Mouse (Mus musculus) urinary bladder, postnatal 10 days (tissue): ENCODE data around the gene Csnk2a2.

ENCODE experiments used
- DNase-seq: peaks from one replicate; pipeline ENCODE4 v3.0.0; 2022; ENCODE audit warnings: low spot score

The Csnk2a2 gene

DNA sequence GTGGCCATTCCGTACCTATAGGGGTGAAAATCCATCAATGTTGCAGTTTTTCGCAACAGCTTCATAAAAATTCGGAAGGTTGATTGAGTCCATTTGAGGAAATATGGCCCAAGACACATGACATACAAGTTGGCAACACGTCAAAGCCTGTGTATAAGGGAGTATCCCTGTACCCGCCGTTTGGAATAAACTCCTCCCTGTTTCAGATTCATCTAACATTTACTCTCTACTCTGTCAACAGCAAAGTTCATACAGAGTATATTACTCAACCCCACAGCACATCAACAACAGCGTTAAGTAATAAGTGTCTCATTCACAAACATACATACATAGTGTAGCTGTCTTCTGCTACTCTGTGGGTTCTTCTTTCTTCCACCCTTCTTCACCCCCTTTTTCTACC, 65.2 kb downstream of the Csnk2a2 start:
- no peak for DNase-seq

- no peak for DNase-seq
Observed at GRCm38 (mm10) chr8:95422193-95422810, 67.5 kb downstream of the Csnk2a2 start.

DNA sequence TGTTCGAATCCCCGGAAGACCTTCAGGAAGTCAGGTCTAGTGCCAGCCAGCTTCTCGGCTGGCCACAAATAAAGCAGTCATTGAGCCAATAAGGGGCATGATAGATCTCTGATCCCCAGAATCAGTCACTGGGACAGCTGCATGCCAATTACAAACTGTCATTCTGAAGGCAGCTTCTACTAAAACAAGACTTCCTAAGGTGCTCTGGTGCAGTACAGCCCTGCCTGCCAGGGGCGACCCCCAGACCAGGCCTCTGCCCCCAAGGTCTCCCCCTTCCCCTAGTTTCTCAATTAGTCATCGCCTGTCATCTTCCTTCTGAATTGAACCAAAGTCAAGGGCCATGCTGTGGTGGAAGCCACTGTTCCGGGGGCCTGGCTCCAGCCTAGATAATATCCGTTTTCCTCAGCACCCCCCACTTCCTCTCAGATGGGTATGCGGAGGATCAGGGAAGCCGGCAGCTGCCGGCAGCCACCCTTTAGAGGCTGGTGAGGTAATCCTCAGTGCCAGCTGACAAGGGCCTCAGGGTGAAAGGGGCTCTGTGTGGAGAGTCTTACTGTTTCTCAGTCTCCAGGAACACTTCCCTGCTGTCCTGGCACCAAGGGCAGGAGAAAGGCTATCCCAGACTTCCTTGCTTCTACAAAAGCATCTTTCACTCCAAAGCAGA, 78.4 kb downstream of the Csnk2a2 start:
- no peak for DNase-seq

DNA sequence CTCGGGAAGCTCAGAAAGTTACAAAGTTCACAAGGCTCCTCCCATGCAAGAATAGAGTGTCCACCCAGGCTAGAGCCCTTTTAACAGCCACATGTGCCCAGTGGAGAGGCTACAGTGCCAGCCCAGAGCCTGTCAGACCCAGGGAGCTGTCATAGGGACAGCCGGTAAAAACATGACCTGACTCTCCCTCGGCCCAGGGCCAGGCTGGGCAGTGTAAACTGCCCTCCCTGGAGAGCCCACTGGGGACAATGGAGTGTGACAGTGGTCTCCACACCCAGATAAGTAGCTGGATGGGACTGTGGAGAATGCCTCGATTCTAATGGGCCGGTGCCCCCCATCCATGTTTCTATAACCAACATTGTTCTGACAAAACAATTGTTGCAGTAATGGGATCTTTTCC, 80.3 kb downstream of the Csnk2a2 start:
- no peak for DNase-seq

DNA sequence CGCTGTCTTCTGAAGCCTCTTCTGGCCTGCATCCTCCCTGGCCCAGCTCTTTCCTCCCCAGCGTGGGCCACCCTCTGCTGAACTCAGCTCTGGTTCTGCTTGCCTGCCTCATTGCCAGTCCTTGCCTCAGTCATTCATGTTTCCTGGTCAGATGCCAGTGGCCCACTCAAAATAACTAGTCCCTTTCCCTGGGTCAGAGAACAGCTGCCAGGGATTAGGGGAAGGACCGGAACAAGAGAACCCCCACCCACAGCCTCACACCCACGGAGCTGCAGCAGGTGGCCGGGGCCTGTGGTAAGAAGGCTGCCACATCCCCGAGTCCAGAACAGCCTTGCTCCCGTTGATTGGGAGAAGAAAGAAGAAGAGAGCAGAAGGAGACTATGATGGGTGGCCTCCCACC, 88.7 kb downstream of the Csnk2a2 start:
- DNase-seq, result no peak

DNA sequence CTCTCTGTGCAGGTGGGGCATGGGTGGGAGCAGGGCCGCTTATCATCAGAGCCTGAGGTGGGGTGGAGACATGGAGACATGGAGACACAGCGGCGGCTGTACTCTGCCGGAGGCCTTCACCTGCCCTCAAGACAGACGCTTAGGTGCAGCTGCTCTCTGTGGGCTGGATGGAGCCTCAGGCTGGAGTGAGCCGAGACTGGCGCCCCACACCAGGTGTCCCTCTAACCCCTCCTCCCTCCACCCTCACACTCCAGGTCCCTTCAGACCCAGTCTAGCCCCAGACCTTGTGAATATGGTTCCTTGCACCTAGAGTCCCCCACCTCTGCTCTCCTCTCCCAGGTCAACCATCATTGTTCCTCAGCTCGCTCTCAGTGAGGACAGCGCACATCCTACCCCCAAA, 90.7 kb downstream of the Csnk2a2 start:
- no peak for DNase-seq

DNA sequence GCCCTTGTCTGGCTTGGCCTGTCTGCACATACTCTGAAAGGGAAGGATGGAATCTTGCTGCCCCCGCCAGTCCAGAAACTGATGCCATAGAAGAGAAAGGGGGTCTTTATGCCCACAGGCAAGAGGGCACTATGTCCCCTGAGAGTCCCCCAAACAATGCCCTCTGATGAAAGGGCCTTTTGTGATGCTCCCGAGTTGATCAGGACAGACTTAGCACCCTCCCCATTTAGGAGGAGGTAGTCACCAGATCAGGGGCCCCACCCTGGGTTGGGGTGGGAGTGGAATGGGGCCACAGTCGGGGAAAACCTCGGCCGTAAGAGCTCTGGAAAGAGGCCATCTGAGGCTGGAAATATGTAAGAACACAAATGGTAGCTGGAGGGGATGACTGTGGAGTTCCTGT, 92.6 kb downstream of the Csnk2a2 start:
- no peak for DNase-seq

DNA sequence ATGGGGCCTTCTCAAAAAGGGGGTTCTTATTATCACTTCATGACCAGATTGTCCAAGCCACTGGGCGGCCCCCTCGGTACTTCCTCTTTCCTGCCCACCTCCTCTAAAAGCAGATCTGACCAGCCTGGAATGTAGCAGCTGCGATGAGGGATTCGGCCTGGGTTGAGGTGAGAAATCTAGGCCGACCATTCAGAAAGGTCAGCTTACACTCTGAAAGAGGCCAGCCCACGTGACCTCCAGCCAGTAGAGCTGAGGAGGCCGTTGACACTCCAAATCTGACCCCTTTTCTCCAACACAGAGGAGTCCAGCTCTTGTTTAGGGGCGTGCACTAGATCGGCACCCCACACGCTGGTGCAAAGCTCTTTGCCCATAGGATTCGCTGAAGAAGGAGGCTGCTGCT, 93.1 kb downstream of the Csnk2a2 start:
- DNase-seq, result no peak
